Mouse (Mus musculus) embryo, embryonic 11 days (tissue): ENCODE measurements around the gene Rfxank.

Experiments
- DNase-seq: peaks from one replicate; pipeline ENCODE4 v3.0.0-alpha.2; 2015

The Rfxank gene

GRCm38 (mm10) chr8:70104506-70104905 is 34.4 kb downstream of the Rfxank start:
- peak; percentile 42 for DNase-seq

- no peak for DNase-seq
Measured at GRCm38 (mm10) chr8:70100241-70100640, 38.7 kb downstream of the Rfxank start.

- DNase-seq: no peak
Measured at GRCm38 (mm10) chr8:70099276-70099675, 39.7 kb downstream of the Rfxank start.

- no peak for DNase-seq
Measured at GRCm38 (mm10) chr8:70092786-70093185, 46.2 kb downstream of the Rfxank start.

GRCm38 (mm10) chr8:70089296-70089960 is 49.5 kb downstream of the Rfxank start:
- DNase-seq: peak; percentile 24

- DNase-seq: peak; percentile 80
Measured at GRCm38 (mm10) chr8:70087836-70088650, 50.9 kb downstream of the Rfxank start.

- no peak for DNase-seq
Measured at GRCm38 (mm10) chr8:70087237-70087636, 51.7 kb downstream of the Rfxank start.

GRCm38 (mm10) chr8:70086151-70086550 is 52.8 kb downstream of the Rfxank start:
- DNase-seq: no peak

- DNase-seq: peak; percentile 48
Measured at GRCm38 (mm10) chr8:70084191-70085065, 54.5 kb downstream of the Rfxank start.

- DNase-seq: peak; percentile 85
Measured at GRCm38 (mm10) chr8:70083285-70083684, 55.7 kb downstream of the Rfxank start, which contains the start of gene Hapln4. TSS of gene Hapln4 (plus strand) at chr8:70083457.

GRCm38 (mm10) chr8:70081976-70082375 is 57.0 kb downstream of the Rfxank start:
- no peak for DNase-seq
